Mouse (Mus musculus) stomach, postnatal 0 days (tissue): ENCODE measurements around the gene Smoc2.

ENCODE experiments used
- CTCF ChIP-seq: IDR thresholded peaks from 2 replicates; pipeline ENCODE4 v1.5.1; 2016; ENCODE audit warnings: antibody characterized with exemption, low read depth, mild to moderate bottlenecking, moderate library complexity
- EP300 ChIP-seq: optimal IDR thresholded peaks from 2 replicates; pipeline ENCODE3; 2016; ENCODE audit warnings: antibody characterized with exemption

DNA sequence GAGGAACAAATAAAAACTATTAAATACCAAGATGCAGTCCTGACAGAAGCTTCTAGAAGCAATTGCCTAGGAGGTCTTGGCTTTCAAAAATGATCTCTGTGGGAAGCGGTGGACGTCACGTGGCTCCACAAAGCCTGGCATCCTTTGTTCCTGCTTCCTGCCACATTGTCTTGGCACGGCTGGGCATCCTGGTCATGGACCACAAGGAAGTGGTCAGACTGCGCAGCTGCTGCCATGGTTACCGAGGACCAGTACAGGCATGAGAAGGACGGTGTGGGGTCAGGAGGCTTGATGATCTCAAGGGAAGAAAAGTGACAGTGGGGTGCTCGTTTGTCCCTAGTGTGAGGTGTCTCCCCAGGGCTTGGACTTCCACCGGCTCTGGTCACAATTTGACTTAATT is 48.7 kb downstream of the Smoc2 start:
- no peak for TF ChIP-seq CTCF
- TF ChIP-seq EP300 = no peak
